Mouse (Mus musculus): ENCODE data around the gene Ccdc102a.

GRCm38 (mm10) chr8:94875096-94875870 is 42.6 kb downstream of the Ccdc102a start:
- TF ChIP-seq CTCF (IDR thresholded peaks at IDR 0.05) (no peak), EP300 (IDR thresholded peaks at IDR 0.05; ENCODE audit: insufficient read depth, low read depth, low read length) (no peak), POLR2A (IDR thresholded peaks at IDR 0.05; ENCODE audit: insufficient read depth, low read depth, low read length) (0 out of 2 replicates have a peak, but pooled peaks have one; percentile 7)
